Mouse (Mus musculus) kidney, postnatal 14 days (tissue): ENCODE data around the gene Agpat4.

ENCODE experiments used
- DNase-seq: peaks from one replicate; pipeline ENCODE4 v3.0.0; 2022; ENCODE audit warnings: mixed read lengths

Agpat4 gene

GRCm38 (mm10) chr17:12123168-12123567 is 4.7 kb downstream of the Agpat4 start:
- no peak for DNase-seq

- no peak for DNase-seq
Measured at GRCm38 (mm10) chr17:12127056-12127455, 8.6 kb downstream of the Agpat4 start.

GRCm38 (mm10) chr17:12128976-12129375 is 10.5 kb downstream of the Agpat4 start:
- no peak for DNase-seq

GRCm38 (mm10) chr17:12131171-12131570 is 12.7 kb downstream of the Agpat4 start:
- DNase-seq = peak; percentile 27

GRCm38 (mm10) chr17:12131581-12131980 is 13.1 kb downstream of the Agpat4 start:
- no peak for DNase-seq

GRCm38 (mm10) chr17:12132904-12133303 is 14.4 kb downstream of the Agpat4 start:
- DNase-seq = no peak

- DNase-seq = no peak
Measured at GRCm38 (mm10) chr17:12133985-12134384, 15.5 kb downstream of the Agpat4 start.

- peak; percentile 15 for DNase-seq
Measured at GRCm38 (mm10) chr17:12134975-12135633, 16.6 kb downstream of the Agpat4 start.

- DNase-seq = no peak
Measured at GRCm38 (mm10) chr17:12138355-12138754, 19.9 kb downstream of the Agpat4 start.

GRCm38 (mm10) chr17:12143948-12144364 is 25.5 kb downstream of the Agpat4 start:
- no peak for DNase-seq

- no peak for DNase-seq
Measured at GRCm38 (mm10) chr17:12146132-12146681, 27.7 kb downstream of the Agpat4 start.

- no peak for DNase-seq
Measured at GRCm38 (mm10) chr17:12147830-12148229, 29.3 kb downstream of the Agpat4 start.

GRCm38 (mm10) chr17:12149232-12149861 is 30.8 kb downstream of the Agpat4 start:
- DNase-seq = no peak

GRCm38 (mm10) chr17:12150970-12151369 is 32.5 kb downstream of the Agpat4 start:
- no peak for DNase-seq

GRCm38 (mm10) chr17:12154260-12154659 is 35.8 kb downstream of the Agpat4 start:
- DNase-seq = no peak

GRCm38 (mm10) chr17:12155236-12155635 is 36.7 kb downstream of the Agpat4 start:
- DNase-seq = no peak

GRCm38 (mm10) chr17:12155872-12156271 is 37.4 kb downstream of the Agpat4 start:
- no peak for DNase-seq

- DNase-seq = no peak
Measured at GRCm38 (mm10) chr17:12156661-12157060, 38.2 kb downstream of the Agpat4 start.

GRCm38 (mm10) chr17:12157203-12157602 is 38.7 kb downstream of the Agpat4 start:
- DNase-seq = no peak

GRCm38 (mm10) chr17:12159187-12160060 is 40.9 kb downstream of the Agpat4 start:
- no peak for DNase-seq

GRCm38 (mm10) chr17:12160061-12160421 is 41.5 kb downstream of the Agpat4 start:
- DNase-seq = no peak

- no peak for DNase-seq
Measured at GRCm38 (mm10) chr17:12160540-12160939, 42.0 kb downstream of the Agpat4 start.
